Mouse (Mus musculus): ENCODE data around the gene Dhx58. TPM values are rescaled to one million over a fixed set of nuclear protein-coding genes. Genes with fewer than 3 reads are reported as not detected.

Gene Dhx58
- polyA plus RNA-seq, 1 experiment from 2014 or later = 42.8 TPM

GRCm38 (mm10) chr11:100735134-100735865 lies 31.2 kb upstream of the Dhx58 start:
- Histone ChIP-seq H3K79me2 (ENCODE audit: inconsistent target) (peaks cover 77% of the 10 kb centered on the region), H3K4me3 (ENCODE audit: inconsistent target) (peak overlapping the region; percentile 100), H3K27ac (peak overlapping the region; percentile 99), H3K36me3 (ENCODE audit: inconsistent target) (no peaks in the 10 kb centered on the region; the same call in 1 of the 2 replicates)
- 57% methylated on average over 8 of the region's 9 CpGs for WGBS (ENCODE audit: missing documents)

DNA sequence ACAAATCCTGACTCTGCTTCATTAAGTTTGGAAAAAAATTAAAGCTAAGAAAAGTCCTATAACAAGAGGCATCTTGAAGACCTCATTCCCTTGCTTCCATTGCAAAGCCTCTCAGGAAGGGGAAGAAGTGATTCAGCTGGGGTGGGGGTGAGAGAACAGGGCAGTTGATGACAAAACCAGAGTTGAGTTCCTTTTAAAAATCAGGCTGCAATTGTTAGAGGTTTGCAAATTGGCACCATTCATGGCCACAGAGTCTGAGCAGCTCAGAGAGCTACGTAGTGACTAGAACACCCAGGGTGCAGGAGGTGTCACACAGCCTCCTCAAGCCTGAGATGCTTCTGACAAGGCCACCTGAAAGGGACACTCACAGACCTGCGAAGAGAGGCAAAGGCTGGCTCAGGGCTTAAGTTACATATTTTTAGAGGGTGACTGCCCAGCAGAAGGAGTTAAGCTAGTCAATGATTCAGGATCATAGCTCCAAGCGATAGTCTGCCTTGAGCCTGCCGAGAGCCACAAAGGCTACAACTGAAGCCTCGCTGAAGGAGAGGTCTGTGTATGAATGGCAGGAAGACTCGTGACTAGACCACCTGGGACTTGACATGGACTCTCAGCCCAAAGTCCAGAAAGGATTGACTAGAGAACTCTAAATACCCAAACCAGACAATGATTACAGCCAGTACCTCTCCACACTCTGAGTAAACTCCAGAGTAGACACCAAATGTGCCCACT lies 26.6 kb upstream of the Dhx58 start:
- Histone ChIP-seq H3K4me3 (ENCODE audit: inconsistent target) (no peak overlapping the region), H3K27ac (peak overlapping the region; percentile 56), H3K36me3 (ENCODE audit: inconsistent target) (peaks cover 13% of the 10 kb centered on the region; the same call in 1 of the 2 replicates), H3K79me2 (ENCODE audit: inconsistent target) (peaks cover 100% of the 10 kb centered on the region)
- 77% methylated on average over 6 of the region's 6 CpGs for WGBS (ENCODE audit: missing documents)

GRCm38 (mm10) chr11:100729976-100730375 lies 25.9 kb upstream of the Dhx58 start:
- WGBS (ENCODE audit: missing documents) = 19% methylated on average over 4 of the region's 4 CpGs
- no peak overlapping the region for H3K27ac ChIP-seq
- no peak overlapping the region for H3K4me3 ChIP-seq (ENCODE audit: inconsistent target)
- H3K79me2 ChIP-seq (ENCODE audit: inconsistent target) = peaks cover 100% of the 10 kb centered on the region
- H3K36me3 ChIP-seq (ENCODE audit: inconsistent target) = peaks cover 13% of the 10 kb centered on the region; the same call in 1 of the 2 replicates

DNA sequence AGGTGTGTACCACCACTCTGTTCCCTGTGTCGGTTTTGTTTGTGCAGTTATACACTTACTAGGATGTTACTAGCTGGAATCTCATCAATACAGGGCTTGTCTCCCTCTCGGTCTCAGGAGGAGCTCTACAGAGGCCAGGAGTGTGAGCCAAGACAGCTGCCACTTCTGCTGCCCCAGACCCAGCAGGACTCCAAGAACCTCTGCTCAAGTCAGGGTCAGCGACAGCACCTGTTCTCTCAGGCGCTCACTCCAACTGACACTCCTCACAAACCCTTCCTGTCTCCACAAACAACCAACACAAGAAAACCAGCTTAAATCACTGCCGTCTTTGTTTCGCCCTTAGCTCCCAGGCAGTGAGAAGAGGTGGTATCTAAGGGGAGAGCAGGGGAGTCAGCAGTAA lies 24.5 kb upstream of the Dhx58 start:
- WGBS (ENCODE audit: missing documents) = 95% methylated on average over 6 of the region's 6 CpGs
- Histone ChIP-seq H3K79me2 (ENCODE audit: inconsistent target) (peaks cover 100% of the 10 kb centered on the region), H3K36me3 (ENCODE audit: inconsistent target) (peaks cover 13% of the 10 kb centered on the region; the same call in 1 of the 2 replicates), H3K27ac (no peak overlapping the region), H3K4me3 (ENCODE audit: inconsistent target) (no peak overlapping the region)

GRCm38 (mm10) chr11:100727201-100727600 lies 23.1 kb upstream of the Dhx58 start:
- Histone ChIP-seq H3K27ac (no peak overlapping the region), H3K79me2 (ENCODE audit: inconsistent target) (peaks cover 100% of the 10 kb centered on the region), H3K36me3 (ENCODE audit: inconsistent target) (peaks cover 13% of the 10 kb centered on the region; the same call in 1 of the 2 replicates), H3K4me3 (ENCODE audit: inconsistent target) (no peak overlapping the region)
- 100% methylated on average over 3 of the region's 3 CpGs for WGBS (ENCODE audit: missing documents)

- Histone ChIP-seq H3K79me2 (ENCODE audit: inconsistent target) (peaks cover 100% of the 10 kb centered on the region), H3K27ac (peak overlapping the region; percentile 88), H3K4me3 (ENCODE audit: inconsistent target) (no peak overlapping the region), H3K36me3 (ENCODE audit: inconsistent target) (peaks cover 13% of the 10 kb centered on the region; the same call in 1 of the 2 replicates)
- 28% methylated on average over 5 of the region's 5 CpGs for WGBS (ENCODE audit: missing documents)
Measured at GRCm38 (mm10) chr11:100724919-100725512, 20.9 kb upstream of the Dhx58 start.

DNA sequence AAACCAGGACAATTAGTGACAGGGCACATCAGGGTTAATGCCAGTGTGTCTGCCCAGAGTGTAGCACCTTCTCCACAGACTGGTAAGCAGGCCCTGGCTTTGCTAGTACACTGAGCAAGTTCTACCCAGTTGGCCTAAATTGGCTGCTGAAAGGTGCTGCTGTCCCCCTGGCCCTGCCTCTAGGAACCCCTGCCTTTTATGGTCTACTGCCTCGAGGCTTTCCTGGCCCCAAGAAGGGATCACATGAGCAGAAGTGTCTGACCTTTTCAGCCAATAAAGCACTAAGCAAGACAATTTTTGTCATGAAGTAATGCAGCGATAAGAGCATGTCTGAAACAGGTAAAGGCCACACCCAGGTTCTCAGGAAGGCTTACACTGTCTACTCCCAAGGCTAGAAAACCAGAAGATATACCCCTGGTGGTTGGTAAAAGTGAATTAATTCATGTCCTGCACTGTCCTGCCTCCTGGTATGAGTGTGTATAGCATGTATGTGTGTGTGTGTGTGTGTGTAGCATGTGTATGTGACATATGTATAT lies 18.5 kb upstream of the Dhx58 start:
- Histone ChIP-seq H3K36me3 (ENCODE audit: inconsistent target) (peaks cover 9% of the 10 kb centered on the region), H3K79me2 (ENCODE audit: inconsistent target) (peaks cover 96% of the 10 kb centered on the region), H3K4me3 (ENCODE audit: inconsistent target) (no peak overlapping the region), H3K27ac (peak overlapping the region; percentile 94)
- WGBS (ENCODE audit: missing documents) = 47% methylated on average over 2 of the region's 2 CpGs

- WGBS (ENCODE audit: missing documents) = 27% methylated on average over 8 of the region's 8 CpGs
- Histone ChIP-seq H3K27ac (peak overlapping the region; percentile 94), H3K4me3 (ENCODE audit: inconsistent target) (no peak overlapping the region), H3K36me3 (ENCODE audit: inconsistent target) (peaks cover 15% of the 10 kb centered on the region), H3K79me2 (ENCODE audit: inconsistent target) (peaks cover 96% of the 10 kb centered on the region)
Measured at GRCm38 (mm10) chr11:100721776-100722492, 17.9 kb upstream of the Dhx58 start.

DNA sequence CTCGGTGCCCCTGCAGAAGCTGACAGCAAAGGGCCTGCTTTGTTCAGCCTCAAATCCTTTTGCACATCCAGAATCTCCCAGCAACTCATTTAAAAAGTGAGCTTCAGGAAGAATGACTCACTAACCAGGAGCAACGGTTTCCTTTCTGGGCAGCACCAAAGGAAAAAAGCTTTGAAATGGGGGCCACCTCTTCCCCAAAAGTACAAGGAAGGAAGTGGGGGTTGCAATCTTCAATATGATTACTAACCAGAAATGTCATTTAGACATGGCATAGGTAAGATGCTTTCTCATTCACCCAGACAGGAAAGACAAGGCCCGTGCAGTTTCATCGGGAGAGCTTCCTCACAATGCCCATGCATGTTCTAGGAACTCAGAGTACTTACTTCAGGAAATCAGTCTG lies 17.2 kb upstream of the Dhx58 start:
- Histone ChIP-seq H3K27ac (peak overlapping the region; percentile 94), H3K36me3 (ENCODE audit: inconsistent target) (peaks cover 22% of the 10 kb centered on the region), H3K79me2 (ENCODE audit: inconsistent target) (peaks cover 96% of the 10 kb centered on the region), H3K4me3 (ENCODE audit: inconsistent target) (no peak overlapping the region)
- WGBS (ENCODE audit: missing documents) = 2% methylated on average over 4 of the region's 4 CpGs

DNA sequence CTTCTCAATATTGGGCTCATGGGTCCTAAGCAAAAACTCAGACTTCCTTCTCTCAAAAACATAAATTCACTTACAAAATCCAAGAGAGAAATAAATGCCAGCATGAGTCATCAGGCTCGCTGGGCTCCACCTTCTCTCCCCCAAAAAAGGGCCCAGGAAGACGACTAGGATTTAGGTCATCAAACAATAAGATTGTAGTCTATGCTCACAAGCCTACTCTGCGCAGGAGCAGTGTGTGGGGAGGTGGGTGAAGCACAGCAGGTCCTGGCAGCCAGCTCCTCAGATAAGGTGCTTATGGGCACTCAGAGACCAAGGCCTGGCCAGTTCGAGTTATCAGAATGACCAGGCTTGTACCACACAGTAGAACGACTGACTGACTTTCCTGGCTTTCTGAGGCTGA lies 16.3 kb upstream of the Dhx58 start:
- H3K36me3 ChIP-seq (ENCODE audit: inconsistent target) = peaks cover 30% of the 10 kb centered on the region
- H3K4me3 ChIP-seq (ENCODE audit: inconsistent target) = no peak overlapping the region
- WGBS (ENCODE audit: missing documents) = 16% methylated on average over 5 of the region's 5 CpGs
- peak overlapping the region; percentile 94 for H3K27ac ChIP-seq
- H3K79me2 ChIP-seq (ENCODE audit: inconsistent target) = peaks cover 96% of the 10 kb centered on the region

DNA sequence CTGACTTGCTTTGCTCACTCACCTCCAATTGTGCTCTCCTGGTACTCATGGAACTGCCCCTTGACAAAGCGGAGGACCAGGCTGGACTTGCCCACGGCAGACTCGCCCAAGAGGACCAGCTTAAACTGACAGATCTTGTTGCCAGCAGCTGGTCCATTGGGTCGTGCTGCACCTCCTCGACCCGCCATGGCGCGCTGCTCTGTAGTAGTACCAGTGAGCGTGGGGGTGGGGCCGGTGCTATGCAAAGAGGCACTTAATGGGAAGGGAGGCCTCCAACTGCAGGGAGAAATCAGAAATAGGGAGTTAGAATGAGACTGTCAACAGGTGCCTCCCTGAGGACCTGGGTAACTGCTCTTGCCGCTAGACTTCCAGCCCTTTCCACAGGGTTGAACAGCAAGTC lies 15.8 kb upstream of the Dhx58 start:
- Histone ChIP-seq H3K36me3 (ENCODE audit: inconsistent target) (peaks cover 33% of the 10 kb centered on the region), H3K4me3 (ENCODE audit: inconsistent target) (no peak overlapping the region), H3K79me2 (ENCODE audit: inconsistent target) (peaks cover 93% of the 10 kb centered on the region), H3K27ac (peak overlapping the region; percentile 94)
- WGBS (ENCODE audit: missing documents) = 86% methylated on average over 11 of the region's 11 CpGs

GRCm38 (mm10) chr11:100719312-100719711 lies 15.2 kb upstream of the Dhx58 start:
- Histone ChIP-seq H3K36me3 (ENCODE audit: inconsistent target) (peaks cover 33% of the 10 kb centered on the region), H3K79me2 (ENCODE audit: inconsistent target) (peaks cover 87% of the 10 kb centered on the region), H3K4me3 (ENCODE audit: inconsistent target) (no peak overlapping the region), H3K27ac (peak overlapping the region; percentile 94)
- 7% methylated on average over 3 of the region's 3 CpGs for WGBS (ENCODE audit: missing documents)

GRCm38 (mm10) chr11:100718866-100719265 lies 14.8 kb upstream of the Dhx58 start:
- H3K36me3 ChIP-seq (ENCODE audit: inconsistent target) = peaks cover 33% of the 10 kb centered on the region
- peak overlapping the region; percentile 94 for H3K27ac ChIP-seq
- peaks cover 82% of the 10 kb centered on the region for H3K79me2 ChIP-seq (ENCODE audit: inconsistent target)
- WGBS (ENCODE audit: missing documents) = 85% methylated on average over 4 of the region's 4 CpGs
- H3K4me3 ChIP-seq (ENCODE audit: inconsistent target) = no peak overlapping the region

DNA sequence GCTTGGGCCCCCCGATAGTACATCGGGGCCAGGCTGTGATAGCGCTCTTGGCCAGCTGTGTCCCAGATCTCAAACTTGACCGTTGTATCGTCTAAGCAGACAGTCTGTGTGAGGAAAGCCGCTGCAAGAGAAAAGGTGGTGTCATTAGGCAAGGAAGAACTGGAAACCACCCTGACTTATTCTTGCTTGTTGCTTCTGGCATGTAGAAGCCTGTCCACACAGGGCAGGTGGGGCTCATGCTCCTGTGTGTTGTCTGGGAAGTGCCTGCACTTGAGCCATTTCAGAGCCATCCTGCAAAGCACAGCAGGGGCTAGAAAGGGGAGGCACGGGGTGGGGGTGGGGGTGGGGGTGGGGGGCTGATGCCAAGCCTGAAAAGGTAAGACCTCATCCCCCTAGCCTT lies 14.4 kb upstream of the Dhx58 start:
- H3K36me3 ChIP-seq (ENCODE audit: inconsistent target) = peaks cover 33% of the 10 kb centered on the region
- 88% methylated on average over 7 of the region's 7 CpGs for WGBS (ENCODE audit: missing documents)
- H3K27ac ChIP-seq = peak overlapping the region; percentile 94
- H3K4me3 ChIP-seq (ENCODE audit: inconsistent target) = no peak overlapping the region
- peaks cover 78% of the 10 kb centered on the region for H3K79me2 ChIP-seq (ENCODE audit: inconsistent target)
